Mouse (Mus musculus): ENCODE data around the gene Catip. TPM values are rescaled to one million over a fixed set of nuclear protein-coding genes. Genes with fewer than 3 reads are reported as not detected.

Catip gene
- polyA plus RNA-seq, 1 experiment, result 25.9 TPM

DNA sequence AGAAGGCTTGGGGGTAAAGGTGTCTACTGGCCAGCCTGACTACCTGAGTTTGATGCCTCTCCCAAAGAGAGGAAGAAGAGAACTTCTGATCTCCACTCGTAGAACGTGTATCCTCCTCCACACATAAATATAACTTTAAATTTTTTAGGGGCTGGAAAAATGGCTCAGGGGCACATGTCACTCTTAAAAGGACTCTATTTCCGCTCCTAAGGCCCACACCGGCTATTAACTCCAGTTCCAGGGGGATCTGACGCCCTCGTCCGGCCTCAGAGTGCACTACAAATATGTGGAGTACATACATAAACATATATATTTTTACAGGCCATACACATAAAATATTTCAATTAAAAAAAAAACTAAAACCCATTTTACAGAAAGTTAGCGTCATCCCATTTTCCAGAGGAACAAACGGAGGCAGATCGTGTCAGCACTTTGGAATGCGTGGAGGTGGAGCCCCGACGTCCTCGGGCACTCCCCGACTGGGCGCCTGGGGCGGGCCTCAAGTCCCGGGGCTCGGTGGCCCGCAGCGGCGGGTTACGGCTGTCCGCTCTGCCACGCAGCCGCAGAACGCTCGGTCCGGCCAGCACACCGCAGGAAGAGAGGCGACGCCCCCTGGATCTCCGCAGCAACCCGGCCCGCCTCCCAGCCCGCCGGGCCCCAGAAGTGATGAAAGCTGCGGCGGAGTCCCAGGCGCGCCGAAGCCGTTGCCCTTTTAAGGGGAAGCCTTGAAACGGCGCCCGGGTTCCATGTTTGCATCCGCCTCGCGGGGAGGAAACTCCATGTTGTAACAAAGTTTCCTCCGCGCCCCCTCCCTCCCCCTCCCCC lies 29.2 kb downstream of the Catip start, which contains the start of gene Ctdsp1:
Ctdsp1 (plus strand) TSS at position 586 of the 825 bp plus-strand sequence.
- no peaks in the 10 kb centered on the region for H3K27me3 ChIP-seq (ENCODE audit: control insufficient read depth, insufficient read depth, low read length)
- peak within 1 kb of the TSS; percentile 77 for H3K27ac ChIP-seq (ENCODE audit: control insufficient read depth, insufficient read depth, low read depth, low read length)
- H3K4me1 ChIP-seq (ENCODE audit: control insufficient read depth, insufficient read depth, low read length), result peaks cover 32% of the 10 kb centered on the region
- no peaks in the 10 kb centered on the region for H3K36me3 ChIP-seq (ENCODE audit: control insufficient read depth, insufficient read depth, low read length)
- no peak for TF ChIP-seq CTCF (IDR thresholded peaks at IDR 0.05; ENCODE audit: control insufficient read depth, insufficient read depth, insufficient replicate concordance, low read depth, low read length)
- TF ChIP-seq POLR2A (IDR thresholded peaks at IDR 0.05; ENCODE audit: control insufficient read depth, low read depth, low read length), result peak; percentile 40; the same call in 1 of the 2 replicates
- peak within 1 kb of the TSS; percentile 89 for H3K4me3 ChIP-seq (ENCODE audit: control insufficient read depth, low read depth, low read length)

DNA sequence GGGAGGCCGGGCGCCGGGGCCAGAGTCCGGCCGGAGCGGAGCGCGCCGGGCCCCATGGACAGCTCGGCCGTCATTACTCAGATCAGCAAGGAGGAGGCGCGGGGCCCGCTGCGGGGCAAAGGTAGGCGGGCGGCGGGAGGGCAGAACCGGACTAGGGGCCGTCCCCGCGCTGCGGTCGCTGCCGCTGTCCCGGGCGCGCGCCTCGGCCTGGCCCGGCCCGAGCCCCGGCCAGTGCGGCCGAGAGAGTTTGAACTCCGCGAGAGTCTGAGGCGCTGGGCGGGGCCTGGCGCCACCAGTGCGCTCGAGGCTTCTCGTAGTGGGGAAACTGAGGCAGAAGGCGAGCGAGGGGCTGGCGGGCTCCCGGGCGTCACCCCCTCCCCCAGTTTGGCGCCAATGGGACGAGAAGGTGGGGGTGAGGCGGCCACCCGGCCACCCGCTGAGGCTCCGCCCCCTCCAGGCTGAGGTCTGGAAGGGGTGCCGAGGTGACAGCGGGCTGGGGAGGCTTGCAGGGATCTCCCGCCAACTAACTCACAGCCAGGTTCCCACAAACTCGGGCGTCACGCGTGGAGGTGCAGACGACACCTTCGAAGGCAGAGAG lies 30.0 kb downstream of the Catip start:
- H3K4me3 ChIP-seq (ENCODE audit: control insufficient read depth, low read depth, low read length), result peak overlapping the region; percentile 89
- H3K36me3 ChIP-seq (ENCODE audit: control insufficient read depth, insufficient read depth, low read length), result no peaks in the 10 kb centered on the region
- H3K4me1 ChIP-seq (ENCODE audit: control insufficient read depth, insufficient read depth, low read length), result peaks cover 31% of the 10 kb centered on the region
- TF ChIP-seq POLR2A (IDR thresholded peaks at IDR 0.05; ENCODE audit: control insufficient read depth, low read depth, low read length), result no peak
- no peak for TF ChIP-seq CTCF (IDR thresholded peaks at IDR 0.05; ENCODE audit: control insufficient read depth, insufficient read depth, insufficient replicate concordance, low read depth, low read length)
- no peaks in the 10 kb centered on the region for H3K27me3 ChIP-seq (ENCODE audit: control insufficient read depth, insufficient read depth, low read length)
- peak overlapping the region; percentile 50 for H3K27ac ChIP-seq (ENCODE audit: control insufficient read depth, insufficient read depth, low read depth, low read length)

GRCm38 (mm10) chr1:74392446-74392994 lies 30.6 kb downstream of the Catip start:
- H3K27ac ChIP-seq (ENCODE audit: control insufficient read depth, insufficient read depth, low read depth, low read length), result peak overlapping the region; percentile 50

DNA sequence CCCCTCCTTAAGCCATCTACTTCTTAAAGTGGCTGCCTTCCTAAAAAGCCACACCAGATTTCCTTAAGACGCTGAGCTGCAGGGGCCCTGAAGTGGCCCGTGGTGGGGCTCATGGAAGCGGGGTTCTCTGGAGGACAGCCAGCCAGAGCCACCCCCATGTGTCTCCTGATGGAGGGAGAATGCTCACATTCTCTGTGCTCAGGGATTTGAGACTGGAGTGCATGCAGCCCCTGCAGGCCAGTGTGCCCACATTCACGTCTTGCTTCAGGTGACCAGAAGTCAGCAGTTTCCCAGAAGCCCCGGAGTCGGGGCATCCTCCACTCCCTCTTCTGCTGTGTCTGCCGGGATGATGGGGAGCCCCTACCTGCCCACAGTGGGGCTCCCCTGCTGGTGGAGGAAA lies 31.1 kb downstream of the Catip start:
- Histone ChIP-seq H3K27me3 (ENCODE audit: control insufficient read depth, insufficient read depth, low read length) (no peaks in the 10 kb centered on the region), H3K27ac (ENCODE audit: control insufficient read depth, insufficient read depth, low read depth, low read length) (peak overlapping the region; percentile 26; the same call in 1 of the 2 replicates), H3K36me3 (ENCODE audit: control insufficient read depth, insufficient read depth, low read length) (no peaks in the 10 kb centered on the region), H3K4me3 (ENCODE audit: control insufficient read depth, low read depth, low read length) (no peak overlapping the region; the same call in 1 of the 2 replicates), H3K4me1 (ENCODE audit: control insufficient read depth, insufficient read depth, low read length) (peaks cover 27% of the 10 kb centered on the region)
- TF ChIP-seq POLR2A (IDR thresholded peaks at IDR 0.05; ENCODE audit: control insufficient read depth, low read depth, low read length) (no peak), CTCF (IDR thresholded peaks at IDR 0.05; ENCODE audit: control insufficient read depth, insufficient read depth, insufficient replicate concordance, low read depth, low read length) (no peak)

More at GRCm38 (mm10) chr1:74392446-74392994, 30.6 kb downstream of the Catip start:
- peaks cover 29% of the 10 kb centered on the region for H3K4me1 ChIP-seq (ENCODE audit: control insufficient read depth, insufficient read depth, low read length)
- H3K36me3 ChIP-seq (ENCODE audit: control insufficient read depth, insufficient read depth, low read length), result no peaks in the 10 kb centered on the region
- TF ChIP-seq POLR2A (IDR thresholded peaks at IDR 0.05; ENCODE audit: control insufficient read depth, low read depth, low read length) (no peak), CTCF (IDR thresholded peaks at IDR 0.05; ENCODE audit: control insufficient read depth, insufficient read depth, insufficient replicate concordance, low read depth, low read length) (no peak)
- H3K4me3 ChIP-seq (ENCODE audit: control insufficient read depth, low read depth, low read length), result peak overlapping the region; percentile 89
- H3K27me3 ChIP-seq (ENCODE audit: control insufficient read depth, insufficient read depth, low read length), result no peaks in the 10 kb centered on the region

GRCm38 (mm10) chr1:74393697-74394096 lies 31.8 kb downstream of the Catip start:
- Histone ChIP-seq H3K27me3 (ENCODE audit: control insufficient read depth, insufficient read depth, low read length) (no peaks in the 10 kb centered on the region), H3K36me3 (ENCODE audit: control insufficient read depth, insufficient read depth, low read length) (no peaks in the 10 kb centered on the region), H3K4me1 (ENCODE audit: control insufficient read depth, insufficient read depth, low read length) (peaks cover 24% of the 10 kb centered on the region), H3K4me3 (ENCODE audit: control insufficient read depth, low read depth, low read length) (no peak overlapping the region), H3K27ac (ENCODE audit: control insufficient read depth, insufficient read depth, low read depth, low read length) (no peak overlapping the region)
- TF ChIP-seq CTCF (IDR thresholded peaks at IDR 0.05; ENCODE audit: control insufficient read depth, insufficient read depth, insufficient replicate concordance, low read depth, low read length) (no peak), POLR2A (IDR thresholded peaks at IDR 0.05; ENCODE audit: control insufficient read depth, low read depth, low read length) (no peak)

DNA sequence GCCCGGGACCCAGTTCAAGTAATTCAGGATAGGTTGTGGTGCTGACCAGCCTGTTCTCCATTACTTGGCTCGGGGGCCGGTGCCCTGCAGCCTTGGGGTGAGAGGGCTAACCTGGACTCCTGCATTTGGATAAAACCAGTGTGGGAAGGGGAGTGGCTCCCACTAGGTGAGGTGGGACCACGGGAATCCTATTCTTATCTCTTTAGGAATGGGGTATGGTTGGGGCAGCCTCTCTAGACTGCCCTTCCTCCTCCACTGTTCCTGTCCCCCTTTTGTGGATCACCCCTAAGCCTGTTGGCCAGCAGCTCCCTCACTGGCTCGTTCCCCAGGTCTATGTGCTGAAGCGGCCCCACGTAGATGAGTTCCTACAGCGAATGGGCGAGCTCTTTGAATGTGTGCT lies 32.4 kb downstream of the Catip start:
- H3K27ac ChIP-seq (ENCODE audit: control insufficient read depth, insufficient read depth, low read depth, low read length), result no peak overlapping the region
- TF ChIP-seq CTCF (IDR thresholded peaks at IDR 0.05; ENCODE audit: control insufficient read depth, insufficient read depth, insufficient replicate concordance, low read depth, low read length) (no peak), POLR2A (IDR thresholded peaks at IDR 0.05; ENCODE audit: control insufficient read depth, low read depth, low read length) (no peak)

GRCm38 (mm10) chr1:74394858-74395257 lies 33.0 kb downstream of the Catip start:
- no peaks in the 10 kb centered on the region for H3K27me3 ChIP-seq (ENCODE audit: control insufficient read depth, insufficient read depth, low read length)
- H3K4me1 ChIP-seq (ENCODE audit: control insufficient read depth, insufficient read depth, low read length), result peaks cover 15% of the 10 kb centered on the region
- H3K4me3 ChIP-seq (ENCODE audit: control insufficient read depth, low read depth, low read length), result no peak overlapping the region
- TF ChIP-seq POLR2A (IDR thresholded peaks at IDR 0.05; ENCODE audit: control insufficient read depth, low read depth, low read length), result no peak
- H3K36me3 ChIP-seq (ENCODE audit: control insufficient read depth, insufficient read depth, low read length), result no peaks in the 10 kb centered on the region
- no peak overlapping the region for H3K27ac ChIP-seq (ENCODE audit: control insufficient read depth, insufficient read depth, low read depth, low read length)

More for the DNA sequence above, 32.4 kb downstream of the Catip start:
- no peaks in the 10 kb centered on the region for H3K36me3 ChIP-seq (ENCODE audit: control insufficient read depth, insufficient read depth, low read length)
- no peaks in the 10 kb centered on the region for H3K27me3 ChIP-seq (ENCODE audit: control insufficient read depth, insufficient read depth, low read length)
- no peak overlapping the region for H3K4me3 ChIP-seq (ENCODE audit: control insufficient read depth, low read depth, low read length)
- peaks cover 21% of the 10 kb centered on the region for H3K4me1 ChIP-seq (ENCODE audit: control insufficient read depth, insufficient read depth, low read length)

All from testis, adult 2 months (tissue).